Mouse (Mus musculus) cortical plate, adult 2 months (tissue): ENCODE data around the gene Hoxb1.

ENCODE experiments used
- CTCF ChIP-seq: fragments of 200-500 bp; IDR thresholded peaks from 2 replicates; pipeline ENCODE4 v1.5.1; 2011; ENCODE audit warnings: mild to moderate bottlenecking, control low read depth, low read length; ENCODE audit not compliant: insufficient read depth; ENCODE audit errors: extremely low read depth
- POLR2A ChIP-seq: fragments of 200-500 bp; IDR thresholded peaks from 2 replicates; pipeline ENCODE4 v1.6.1; 2011; ENCODE audit warnings: mild to moderate bottlenecking, low read length, control low read depth; ENCODE audit not compliant: insufficient read depth; ENCODE audit errors: extremely low read depth

DNA sequence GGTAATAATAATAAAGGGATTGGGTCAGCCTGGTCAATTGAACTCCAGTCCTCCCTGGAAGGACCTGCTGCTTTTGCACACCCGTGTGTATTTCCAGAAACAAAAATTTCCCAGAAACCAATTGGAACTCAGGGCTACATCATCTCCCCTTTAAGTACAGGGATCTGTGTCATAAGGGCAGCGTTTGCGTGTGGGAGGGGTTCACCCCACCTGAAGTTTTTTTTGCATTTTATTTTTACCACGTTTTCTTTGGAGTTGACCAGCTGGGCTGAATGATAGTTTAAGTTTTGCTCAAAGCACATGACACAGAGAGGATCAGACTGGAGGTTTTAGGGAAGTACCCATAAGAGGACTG, 23.0 kb upstream of the Hoxb1 start:
- TF ChIP-seq CTCF (no peak), POLR2A (no peak)
